Mouse (Mus musculus): Measurements from ENCODE around the gene Cmah. TPM values are rescaled to one million over a fixed set of nuclear protein-coding genes. Genes with fewer than 3 reads are reported as not detected.

Gene Cmah
- polyA plus RNA-seq, 1 experiment: 11.1 TPM

- WGBS: 6% methylated on average over 6 of the region's 6 CpGs
- Histone ChIP-seq H3K4me1 (ENCODE audit: control insufficient read depth, insufficient read depth, low read length) (peaks cover 12% of the 10 kb centered on the region), H3K27ac (ENCODE audit: control insufficient read depth, insufficient read depth, low read depth, low read length, poor library complexity) (peak overlapping the region; percentile 32), H3K4me3 (replicated peaks; ENCODE audit: control insufficient read depth, low read depth, low read length) (no peak overlapping the region)
- no peak for TF ChIP-seq POLR2A (IDR thresholded peaks at IDR 0.05; ENCODE audit: borderline replicate concordance, control insufficient read depth, low read depth, low read length)
- peak; percentile 14; the same call in 1 of the 2 replicates for TF ChIP-seq CTCF (IDR thresholded peaks at IDR 0.05; ENCODE audit: control insufficient read depth, insufficient read depth, low read length)
Measured at GRCm38 (mm10) chr13:24442272-24442671, 115.1 kb downstream of the Cmah start.

DNA sequence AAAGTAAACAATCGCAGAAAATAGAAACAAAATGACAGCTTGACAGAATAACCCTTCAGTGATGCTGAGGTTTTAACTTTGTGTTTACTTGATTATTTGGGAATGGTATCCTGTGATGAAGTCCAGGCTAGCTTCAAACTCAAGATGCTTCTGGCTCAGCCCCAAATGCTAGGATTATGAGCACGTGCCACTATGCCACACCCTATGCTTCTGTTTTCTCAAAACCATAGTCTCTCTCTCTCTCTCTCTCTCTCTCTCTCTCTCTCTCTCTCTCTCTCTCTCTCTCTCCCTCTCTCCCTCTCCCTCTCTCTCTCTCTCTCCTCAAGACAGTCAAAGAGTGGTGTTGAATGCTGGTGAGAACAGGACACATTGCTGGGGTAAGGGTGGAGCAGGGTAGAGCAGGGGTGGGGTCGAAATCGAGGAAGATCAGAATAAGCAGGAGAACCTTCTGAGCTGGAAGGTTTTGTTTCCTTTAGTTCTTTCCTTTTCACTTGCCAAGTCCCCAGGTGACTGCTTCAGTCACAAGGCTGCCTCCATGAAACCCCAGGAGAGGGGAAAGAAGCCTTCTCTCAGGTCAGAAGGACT, 116.7 kb downstream of the Cmah start:
- Histone ChIP-seq H3K27ac (ENCODE audit: control insufficient read depth, insufficient read depth, low read depth, low read length, poor library complexity) (peak overlapping the region; percentile 30), H3K4me3 (replicated peaks; ENCODE audit: control insufficient read depth, low read depth, low read length) (no peak overlapping the region), H3K4me1 (ENCODE audit: control insufficient read depth, insufficient read depth, low read length) (peaks cover 12% of the 10 kb centered on the region)
- WGBS: 34% methylated on average over 4 of the region's 4 CpGs
- TF ChIP-seq CTCF (IDR thresholded peaks at IDR 0.05; ENCODE audit: control insufficient read depth, insufficient read depth, low read length) (no peak), POLR2A (IDR thresholded peaks at IDR 0.05; ENCODE audit: borderline replicate concordance, control insufficient read depth, low read depth, low read length) (no peak)

DNA sequence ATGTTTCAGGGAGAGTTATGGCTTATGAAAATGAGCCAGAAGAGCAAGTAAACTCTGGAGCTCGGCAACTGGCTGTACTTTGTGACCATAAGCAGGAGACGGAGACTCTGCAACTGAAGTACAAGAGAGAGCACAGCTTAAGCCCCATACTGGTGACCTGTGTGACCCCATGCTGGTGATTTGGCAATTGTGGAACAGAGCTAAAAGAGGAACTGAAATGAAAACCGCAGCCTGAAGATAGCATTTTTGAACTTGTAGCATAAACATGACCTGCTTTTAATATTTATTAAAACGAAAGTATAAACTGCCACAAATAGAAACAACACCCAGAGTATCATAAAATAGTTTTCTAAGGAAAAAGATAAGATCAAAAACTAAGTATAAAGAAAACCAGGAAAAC, 117.5 kb downstream of the Cmah start:
- H3K4me3 ChIP-seq (replicated peaks; ENCODE audit: control insufficient read depth, low read depth, low read length): no peak overlapping the region
- no peak for TF ChIP-seq CTCF (IDR thresholded peaks at IDR 0.05; ENCODE audit: control insufficient read depth, insufficient read depth, low read length)
- no peak for TF ChIP-seq POLR2A (IDR thresholded peaks at IDR 0.05; ENCODE audit: borderline replicate concordance, control insufficient read depth, low read depth, low read length)
- WGBS: 4% methylated on average over 4 of the region's 4 CpGs
- peaks cover 12% of the 10 kb centered on the region for H3K4me1 ChIP-seq (ENCODE audit: control insufficient read depth, insufficient read depth, low read length)
- H3K27ac ChIP-seq (ENCODE audit: control insufficient read depth, insufficient read depth, low read depth, low read length, poor library complexity): no peak overlapping the region; the same call in 1 of the 2 replicates

GRCm38 (mm10) chr13:24445166-24445565, 118.0 kb downstream of the Cmah start:
- Histone ChIP-seq H3K4me1 (ENCODE audit: control insufficient read depth, insufficient read depth, low read length) (peaks cover 12% of the 10 kb centered on the region), H3K4me3 (replicated peaks; ENCODE audit: control insufficient read depth, low read depth, low read length) (no peak overlapping the region), H3K27ac (ENCODE audit: control insufficient read depth, insufficient read depth, low read depth, low read length, poor library complexity) (no peak overlapping the region)
- 20% methylated on average over 3 of the region's 3 CpGs for WGBS
- no peak for TF ChIP-seq CTCF (IDR thresholded peaks at IDR 0.05; ENCODE audit: control insufficient read depth, insufficient read depth, low read length)
- TF ChIP-seq POLR2A (IDR thresholded peaks at IDR 0.05; ENCODE audit: borderline replicate concordance, control insufficient read depth, low read depth, low read length): no peak

- Histone ChIP-seq H3K27ac (ENCODE audit: control insufficient read depth, insufficient read depth, low read depth, low read length, poor library complexity) (no peak overlapping the region), H3K4me3 (replicated peaks; ENCODE audit: control insufficient read depth, low read depth, low read length) (no peak overlapping the region), H3K4me1 (ENCODE audit: control insufficient read depth, insufficient read depth, low read length) (peaks cover 12% of the 10 kb centered on the region)
- 87% methylated on average over 4 of the region's 4 CpGs for WGBS
- TF ChIP-seq POLR2A (IDR thresholded peaks at IDR 0.05; ENCODE audit: borderline replicate concordance, control insufficient read depth, low read depth, low read length): no peak
- TF ChIP-seq CTCF (IDR thresholded peaks at IDR 0.05; ENCODE audit: control insufficient read depth, insufficient read depth, low read length): no peak
Measured at GRCm38 (mm10) chr13:24446081-24446480, 118.9 kb downstream of the Cmah start.

DNA sequence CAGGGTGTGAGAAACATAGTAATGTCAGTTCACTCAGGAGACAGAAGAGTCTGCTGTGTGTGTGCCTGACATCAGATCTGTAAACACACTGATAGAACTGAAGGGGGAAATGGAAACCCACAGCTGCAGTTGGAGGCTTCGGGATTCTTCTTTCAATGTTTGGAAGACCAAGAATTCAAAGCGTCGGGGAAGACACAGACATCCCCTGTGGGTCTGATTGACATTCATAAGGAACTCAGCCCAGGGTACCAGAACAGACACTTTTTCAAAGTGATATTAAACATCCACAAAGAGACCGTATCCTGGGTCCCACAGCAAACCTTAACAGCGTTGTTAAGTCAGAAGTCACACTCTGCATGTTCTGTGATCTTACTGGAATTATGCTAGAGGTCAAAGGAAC, 119.8 kb downstream of the Cmah start:
- WGBS: 50% methylated on average over 5 of the region's 5 CpGs
- no peak overlapping the region for H3K4me3 ChIP-seq (replicated peaks; ENCODE audit: control insufficient read depth, low read depth, low read length)
- H3K4me1 ChIP-seq (ENCODE audit: control insufficient read depth, insufficient read depth, low read length): peaks cover 12% of the 10 kb centered on the region
- TF ChIP-seq POLR2A (IDR thresholded peaks at IDR 0.05; ENCODE audit: borderline replicate concordance, control insufficient read depth, low read depth, low read length) (no peak), CTCF (IDR thresholded peaks at IDR 0.05; ENCODE audit: control insufficient read depth, insufficient read depth, low read length) (no peak)
- no peak overlapping the region for H3K27ac ChIP-seq (ENCODE audit: control insufficient read depth, insufficient read depth, low read depth, low read length, poor library complexity)

GRCm38 (mm10) chr13:24448578-24448977, 121.4 kb downstream of the Cmah start:
- no peak overlapping the region for H3K4me3 ChIP-seq (replicated peaks; ENCODE audit: control insufficient read depth, low read depth, low read length)
- H3K27ac ChIP-seq (ENCODE audit: control insufficient read depth, insufficient read depth, low read depth, low read length, poor library complexity): no peak overlapping the region
- peaks cover 6% of the 10 kb centered on the region for H3K4me1 ChIP-seq (ENCODE audit: control insufficient read depth, insufficient read depth, low read length)
- WGBS: 65% methylated on average over 6 of the region's 6 CpGs
- no peak for TF ChIP-seq CTCF (IDR thresholded peaks at IDR 0.05; ENCODE audit: control insufficient read depth, insufficient read depth, low read length)
- TF ChIP-seq POLR2A (IDR thresholded peaks at IDR 0.05; ENCODE audit: borderline replicate concordance, control insufficient read depth, low read depth, low read length): no peak

GRCm38 (mm10) chr13:24451455-24451854, 124.3 kb downstream of the Cmah start:
- Histone ChIP-seq H3K4me1 (ENCODE audit: control insufficient read depth, insufficient read depth, low read length) (no peaks in the 10 kb centered on the region), H3K4me3 (replicated peaks; ENCODE audit: control insufficient read depth, low read depth, low read length) (no peak overlapping the region), H3K27ac (ENCODE audit: control insufficient read depth, insufficient read depth, low read depth, low read length, poor library complexity) (no peak overlapping the region)
- 29% methylated on average over 2 of the region's 2 CpGs for WGBS
- no peak for TF ChIP-seq POLR2A (IDR thresholded peaks at IDR 0.05; ENCODE audit: borderline replicate concordance, control insufficient read depth, low read depth, low read length)

DNA sequence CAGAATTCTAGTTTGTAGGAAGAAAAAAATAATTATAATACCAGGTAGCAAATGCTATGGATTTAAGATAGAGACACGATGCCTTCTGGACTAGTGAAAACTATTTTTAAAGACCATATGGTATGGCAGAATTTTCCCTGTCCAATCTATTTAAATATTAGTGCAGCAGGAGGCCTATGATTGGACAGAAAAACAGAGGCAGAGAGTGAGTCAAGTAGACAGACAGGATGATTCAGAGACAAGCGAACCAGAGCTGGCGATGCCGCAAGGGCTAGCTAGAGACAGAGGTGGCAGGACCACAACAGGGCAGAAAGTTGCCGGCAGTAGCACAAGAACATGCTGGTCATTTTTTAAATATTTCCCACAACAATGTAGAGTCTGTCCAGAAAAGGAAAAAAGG, 126.5 kb downstream of the Cmah start:
- no peaks in the 10 kb centered on the region for H3K4me1 ChIP-seq (ENCODE audit: control insufficient read depth, insufficient read depth, low read length)
- WGBS: 87% methylated on average over 5 of the region's 5 CpGs
- H3K4me3 ChIP-seq (replicated peaks; ENCODE audit: control insufficient read depth, low read depth, low read length): no peak overlapping the region
- no peak overlapping the region for H3K27ac ChIP-seq (ENCODE audit: control insufficient read depth, insufficient read depth, low read depth, low read length, poor library complexity)
- TF ChIP-seq POLR2A (IDR thresholded peaks at IDR 0.05; ENCODE audit: borderline replicate concordance, control insufficient read depth, low read depth, low read length) (no peak), CTCF (IDR thresholded peaks at IDR 0.05; ENCODE audit: control insufficient read depth, insufficient read depth, low read length) (no peak)
